Mouse (Mus musculus) urinary bladder, postnatal 10 days (tissue): ENCODE measurements around the gene Donson.
"Not testable (repeated sequence)": the region's sequence is repeated elsewhere in the genome, so short reads cannot be mapped to it uniquely, and the experiment has no call there.

ENCODE experiments used
- DNase-seq: peaks from one replicate; pipeline ENCODE4 v3.0.0; 2022; ENCODE audit warnings: low spot score

Donson gene

DNA sequence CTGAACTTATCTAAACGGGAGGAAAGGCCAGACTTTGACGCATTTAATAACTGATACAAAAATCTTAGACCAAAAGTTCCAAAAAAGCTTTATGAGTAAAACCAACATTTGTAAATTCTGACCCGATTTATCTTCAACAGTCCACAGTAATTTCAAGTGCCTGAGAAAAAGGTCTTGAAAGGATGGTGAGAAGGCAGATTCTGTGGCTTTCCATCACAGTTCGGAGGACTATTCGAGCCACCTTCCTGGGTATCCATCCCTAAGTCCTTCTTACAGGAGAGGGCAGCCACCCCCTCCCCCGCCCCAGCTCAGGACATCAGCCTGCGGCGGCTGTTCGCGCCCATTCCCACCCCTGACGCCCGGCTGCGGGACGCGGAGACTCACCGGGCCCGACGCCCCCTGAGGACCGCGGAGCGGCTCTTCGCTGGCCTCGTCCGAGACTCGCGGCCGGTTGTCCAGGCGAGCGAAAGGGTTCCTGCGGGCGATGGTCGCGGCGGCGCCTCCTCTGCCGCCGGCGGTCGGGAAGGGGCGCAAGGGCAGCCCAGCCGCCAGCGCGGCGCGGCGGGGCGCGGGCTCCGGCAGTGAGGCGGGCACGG lies 449 bp downstream of the Donson start:
- DNase-seq = no peak

DNA sequence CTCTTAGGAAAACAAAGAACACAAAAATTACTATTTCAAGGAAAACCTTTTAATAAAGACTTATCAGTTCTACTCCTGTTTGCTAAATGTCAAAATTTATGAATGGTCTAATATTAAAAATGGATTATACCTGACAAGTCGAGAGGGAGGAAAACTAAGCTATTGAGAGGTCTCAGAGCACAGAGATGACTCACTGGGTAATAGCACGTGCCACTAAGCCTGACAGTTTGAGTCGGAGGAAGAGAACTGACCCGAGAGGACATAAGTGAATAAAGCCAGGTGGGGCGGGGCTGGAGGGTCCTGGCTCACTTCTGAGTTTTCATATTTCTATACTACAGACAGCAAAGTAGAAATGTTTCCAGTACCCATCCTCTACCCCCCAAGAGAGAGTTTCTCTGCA lies 2.2 kb downstream of the Donson start:
- DNase-seq = no peak

DNA sequence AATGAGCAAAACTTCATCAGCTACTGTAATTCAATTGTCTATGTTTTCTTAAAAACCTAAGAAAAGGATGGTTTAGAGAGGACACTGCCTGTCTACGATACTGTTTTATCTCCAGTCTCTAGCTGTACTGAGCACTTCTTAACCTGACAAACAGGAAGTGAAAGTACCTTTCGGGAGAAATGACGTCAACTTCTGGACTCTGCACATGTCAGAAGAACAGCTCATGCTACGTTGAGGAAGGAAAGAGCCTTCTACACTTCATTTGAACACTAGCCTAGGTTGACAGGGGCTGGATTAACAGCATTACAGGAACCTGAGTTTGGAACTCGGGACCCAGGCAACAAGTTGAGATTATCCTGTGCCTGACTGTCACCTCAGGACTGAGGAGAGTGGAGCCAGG lies 3.0 kb downstream of the Donson start:
- no peak for DNase-seq

DNA sequence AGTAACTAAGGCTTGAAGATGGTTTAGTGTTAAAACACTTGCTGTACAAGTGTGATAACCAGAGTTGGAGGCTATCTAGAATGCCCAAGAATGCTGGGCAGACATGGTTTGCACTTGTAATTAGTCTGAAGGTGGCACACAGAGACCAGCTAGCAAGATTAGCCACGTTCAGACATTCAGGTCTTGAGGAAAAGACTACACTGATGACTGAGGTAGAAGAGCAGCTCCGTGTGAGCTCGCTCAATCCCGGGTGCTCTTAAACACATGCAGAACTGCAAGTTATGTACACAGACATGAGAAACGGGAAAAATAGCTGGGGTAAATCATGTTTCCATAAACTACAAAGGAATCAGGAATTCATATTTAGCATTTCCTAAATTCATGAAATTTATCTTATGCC lies 7.9 kb downstream of the Donson start:
- no peak for DNase-seq

DNA sequence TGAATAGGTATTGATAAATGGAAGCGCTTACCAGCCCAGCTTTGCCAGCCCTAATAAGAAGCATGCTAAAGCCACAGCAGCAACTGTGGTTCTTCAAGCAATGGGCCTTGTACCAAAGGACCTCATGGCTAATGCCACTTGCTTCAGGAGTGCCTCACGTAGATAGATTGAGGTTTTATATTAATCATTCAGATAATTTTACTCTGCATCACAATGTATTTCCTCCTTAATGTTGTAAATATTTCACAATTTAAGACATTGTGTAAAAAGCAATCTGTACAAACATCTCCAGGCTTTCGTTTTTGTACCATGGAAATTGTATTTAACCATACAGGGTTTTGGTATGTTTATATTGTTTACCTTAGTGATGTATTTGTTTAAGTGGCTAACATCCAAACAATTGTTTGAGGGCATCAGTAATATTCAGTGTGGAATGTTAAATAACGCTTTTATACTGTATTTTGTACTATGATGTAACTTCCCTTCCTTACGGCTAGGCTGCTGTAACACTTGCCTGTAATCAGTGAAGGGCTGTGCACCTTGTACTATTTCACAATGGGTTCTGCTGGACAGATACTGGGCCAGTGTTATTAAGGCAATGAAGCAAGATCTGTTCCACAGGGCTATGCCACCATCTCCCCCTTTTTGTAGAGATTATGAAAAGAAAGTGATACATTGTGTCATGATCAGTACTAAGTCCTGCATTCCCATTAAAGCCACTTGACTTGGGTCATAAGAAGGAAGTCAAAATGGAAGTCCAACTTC lies 10.2 kb downstream of the Donson start:
- DNase-seq = no peak

DNA sequence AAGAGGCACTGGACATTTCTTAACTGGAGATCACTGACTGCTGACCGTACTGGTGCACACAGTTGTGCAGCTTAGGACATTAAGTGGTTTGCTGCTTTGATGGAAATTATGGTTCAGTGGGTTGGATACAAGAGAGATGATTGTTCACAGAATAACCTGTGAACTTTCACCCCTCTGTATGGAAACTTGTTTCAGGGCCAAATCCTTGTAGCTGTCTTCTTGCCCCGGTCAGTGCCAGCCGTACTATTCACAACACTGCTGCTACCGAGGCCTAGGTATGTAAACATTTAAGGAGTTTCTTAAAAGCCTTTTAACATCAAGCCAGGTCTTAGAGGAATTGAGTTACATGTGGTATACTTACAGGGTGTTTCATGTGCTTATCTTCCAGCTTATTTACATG lies 14.1 kb downstream of the Donson start:
- DNase-seq = no peak

DNA sequence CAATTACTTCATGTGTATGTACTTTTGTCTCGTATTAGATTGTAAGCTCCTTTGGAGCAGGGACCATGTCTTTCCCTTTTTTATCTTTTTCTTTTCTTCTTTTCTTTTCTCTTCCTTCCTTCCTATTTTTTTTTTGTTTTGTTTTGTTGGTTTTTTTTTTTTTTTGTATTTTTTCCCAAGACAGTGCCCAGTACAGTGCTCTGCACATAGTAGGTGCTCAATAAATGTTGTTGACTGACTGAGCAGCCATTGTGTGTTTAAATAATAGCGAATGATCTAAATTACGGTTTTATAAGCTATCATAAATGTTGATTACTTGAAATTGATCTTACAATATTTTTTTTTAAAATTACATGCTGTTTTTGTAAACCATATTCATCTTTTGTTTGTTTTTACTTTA lies 24.8 kb downstream of the Donson start:
- DNase-seq = no peak

DNA sequence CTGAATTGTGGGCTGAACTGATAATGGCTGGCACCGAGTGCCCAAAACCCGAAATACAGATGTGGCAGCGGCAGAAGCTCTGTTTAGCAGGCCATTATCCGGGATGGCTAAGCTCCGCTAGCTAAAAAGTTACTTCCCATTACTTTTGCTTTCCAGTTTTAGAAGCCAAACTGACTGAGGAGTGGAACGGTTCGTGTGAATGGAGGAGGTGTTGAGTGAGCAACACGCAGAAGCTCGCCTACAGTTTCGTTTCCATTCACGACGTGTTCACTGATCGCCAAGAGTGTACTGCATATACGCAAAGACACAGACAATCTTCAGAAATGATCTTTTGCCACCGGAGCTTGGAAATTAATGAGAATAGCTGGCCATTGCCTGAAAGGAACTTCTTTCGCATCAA lies 26.2 kb downstream of the Donson start:
- no peak for DNase-seq

DNA sequence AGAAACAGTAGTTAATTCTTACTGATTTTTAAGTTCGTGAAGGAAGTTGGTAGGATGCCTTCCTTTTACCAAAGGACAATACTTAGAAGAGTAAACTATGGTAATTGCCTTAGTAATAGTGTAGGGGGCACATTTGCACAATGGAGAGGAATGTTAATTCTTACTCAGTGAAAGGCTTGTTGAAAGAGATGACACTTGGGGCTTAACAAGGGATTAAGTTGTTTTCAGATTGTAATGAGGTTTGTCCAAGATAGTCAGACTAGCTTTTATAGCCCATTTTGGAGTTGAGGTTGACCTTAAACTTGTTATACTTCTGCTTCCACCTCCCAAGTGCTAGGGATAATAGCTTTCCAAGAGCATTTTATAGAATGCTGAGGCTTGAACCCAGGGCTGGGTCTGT lies 27.2 kb downstream of the Donson start:
- no peak for DNase-seq

DNA sequence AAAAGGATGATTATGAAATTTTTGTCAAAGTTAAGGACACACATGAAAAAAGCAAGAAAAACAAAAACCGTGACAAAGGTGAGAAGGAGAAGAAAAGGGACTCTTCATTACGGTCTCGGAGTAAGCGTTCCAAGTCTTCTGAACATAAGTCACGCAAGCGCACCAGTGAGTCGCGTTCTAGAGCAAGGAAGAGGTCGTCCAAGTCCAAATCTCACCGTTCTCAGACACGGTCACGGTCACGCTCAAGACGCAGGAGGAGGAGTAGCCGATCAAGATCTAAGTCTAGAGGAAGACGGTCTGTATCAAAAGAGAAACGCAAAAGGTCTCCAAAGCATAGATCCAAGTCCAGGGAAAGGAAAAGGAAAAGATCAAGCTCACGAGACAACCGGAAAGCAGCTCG lies 28.8 kb downstream of the Donson start:
- DNase-seq = no peak

DNA sequence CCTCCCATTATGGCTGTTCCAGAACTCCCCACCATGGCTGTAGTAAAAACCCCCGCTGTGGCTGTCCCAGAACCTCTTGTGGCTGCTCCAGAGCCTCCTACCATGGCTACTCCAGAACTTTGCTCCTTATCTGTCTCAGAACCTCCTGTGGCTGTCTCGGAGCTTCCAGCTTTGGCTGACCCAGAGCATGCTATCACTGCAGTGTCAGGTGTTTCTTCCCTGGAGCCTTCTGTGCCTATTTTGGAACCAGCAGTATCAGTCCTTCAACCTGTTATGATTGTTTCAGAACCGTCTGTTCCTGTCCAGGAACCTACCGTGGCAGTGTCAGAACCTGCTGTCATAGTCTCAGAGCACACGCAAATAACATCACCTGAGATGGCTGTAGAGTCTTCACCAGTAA lies 30.1 kb downstream of the Donson start:
- DNase-seq = no peak

DNA sequence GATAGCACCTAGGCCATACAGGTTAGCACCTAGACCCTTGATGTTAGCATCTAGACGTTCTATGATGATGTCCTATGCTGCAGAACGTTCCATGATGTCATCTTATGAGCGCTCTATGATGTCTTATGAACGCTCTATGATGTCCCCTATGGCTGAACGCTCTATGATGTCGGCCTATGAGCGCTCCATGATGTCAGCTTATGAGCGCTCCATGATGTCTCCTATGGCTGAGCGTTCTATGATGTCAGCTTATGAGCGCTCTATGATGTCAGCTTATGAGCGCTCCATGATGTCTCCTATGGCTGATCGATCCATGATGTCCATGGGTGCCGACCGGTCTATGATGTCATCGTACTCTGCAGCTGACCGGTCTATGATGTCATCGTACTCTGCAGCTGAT lies 31.3 kb downstream of the Donson start:
- DNase-seq = no peak

DNA sequence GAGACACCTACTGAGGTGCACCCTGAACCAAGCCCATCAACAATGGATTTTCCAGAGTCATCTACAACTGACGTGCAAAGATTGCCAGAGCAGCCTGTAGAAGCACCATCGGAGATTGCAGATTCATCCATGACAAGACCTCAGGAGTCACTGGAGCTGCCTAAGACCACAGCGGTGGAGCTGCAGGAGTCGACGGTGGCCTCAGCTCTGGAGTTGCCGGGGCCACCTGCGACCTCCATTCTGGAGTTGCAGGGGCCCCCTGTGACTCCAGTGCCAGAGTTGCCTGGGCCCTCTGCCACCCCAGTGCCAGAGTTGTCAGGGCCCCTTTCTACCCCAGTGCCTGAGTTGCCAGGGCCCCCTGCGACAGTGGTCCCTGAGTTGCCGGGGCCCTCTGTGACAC lies 33.3 kb downstream of the Donson start:
- no peak for DNase-seq

DNA sequence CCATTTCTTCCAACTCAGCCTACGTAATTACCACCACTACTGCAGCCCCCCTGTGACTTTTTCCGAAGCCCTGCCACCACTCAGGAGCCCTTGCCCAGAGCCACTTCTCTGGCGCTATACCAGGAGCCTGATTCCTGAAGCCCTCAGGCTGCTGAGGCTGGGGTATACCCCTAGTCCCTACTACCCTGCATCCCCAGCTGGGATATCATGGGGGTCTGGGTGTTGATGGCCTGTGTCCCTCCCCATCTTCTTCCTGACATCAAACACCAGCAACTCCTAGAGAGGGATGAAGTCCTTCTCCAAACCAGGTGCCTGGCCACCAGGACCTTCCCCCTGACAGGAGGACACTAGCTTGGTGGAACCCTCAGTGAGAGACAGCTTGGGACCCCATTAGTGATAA lies 36.4 kb downstream of the Donson start:
- no peak for DNase-seq

DNA sequence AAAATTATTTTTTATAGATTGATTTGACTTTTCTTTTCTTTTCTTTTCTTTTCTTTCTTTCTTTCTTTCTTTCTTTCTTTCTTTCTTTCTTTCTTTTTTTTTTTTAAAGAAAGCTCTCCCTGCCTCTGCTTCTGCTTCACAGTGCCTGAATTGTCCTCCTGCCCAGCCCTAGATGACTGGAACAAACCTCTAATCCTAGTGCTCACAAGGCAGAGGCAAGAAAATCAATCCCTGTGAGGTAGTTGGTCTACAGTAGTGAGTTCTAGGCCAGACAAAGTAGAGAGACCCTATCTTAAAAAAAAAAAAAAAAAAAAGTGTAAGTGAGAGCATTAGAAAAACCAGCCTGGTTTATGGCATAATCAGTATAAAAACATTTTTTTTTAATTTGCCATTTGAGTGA lies 38.8 kb downstream of the Donson start:
- no peak for DNase-seq

DNA sequence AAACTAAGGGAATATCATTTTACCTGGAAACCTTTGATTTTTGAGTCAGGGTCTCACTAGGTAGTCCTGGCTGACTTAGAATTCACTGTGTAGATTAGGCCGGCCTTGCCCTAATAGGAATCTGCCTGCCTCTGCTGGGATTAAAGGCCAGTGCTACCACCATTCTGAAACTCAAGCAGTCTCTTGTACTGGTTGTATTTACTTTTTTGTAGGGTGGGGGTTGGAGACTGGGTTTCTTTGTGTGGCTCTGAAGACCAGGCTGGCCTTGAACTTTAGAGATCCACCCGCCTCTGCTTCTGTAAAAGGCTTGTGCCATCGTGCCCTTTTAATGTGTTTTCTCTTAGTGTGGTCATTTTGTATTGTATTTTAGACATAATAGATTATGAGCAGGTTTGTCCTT lies 39.3 kb downstream of the Donson start:
- DNase-seq = no peak

DNA sequence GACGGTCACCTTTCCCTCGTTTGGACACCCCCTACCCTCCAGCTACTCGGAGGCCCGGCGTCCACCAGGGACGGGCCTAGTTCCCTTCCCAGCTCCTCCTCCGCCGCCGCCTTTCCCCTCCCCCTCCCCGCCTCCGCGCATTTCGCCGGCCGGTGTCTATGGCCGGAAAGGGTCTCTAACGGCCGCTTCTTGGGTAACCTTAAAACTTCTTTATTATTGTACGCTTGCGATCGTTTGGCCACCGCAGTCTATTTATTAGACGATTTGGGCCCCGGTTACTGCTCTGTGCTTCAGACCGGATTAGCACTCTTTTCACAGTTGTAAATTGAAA lies 40.4 kb downstream of the Donson start:
- DNase-seq = peak; percentile 42

DNA sequence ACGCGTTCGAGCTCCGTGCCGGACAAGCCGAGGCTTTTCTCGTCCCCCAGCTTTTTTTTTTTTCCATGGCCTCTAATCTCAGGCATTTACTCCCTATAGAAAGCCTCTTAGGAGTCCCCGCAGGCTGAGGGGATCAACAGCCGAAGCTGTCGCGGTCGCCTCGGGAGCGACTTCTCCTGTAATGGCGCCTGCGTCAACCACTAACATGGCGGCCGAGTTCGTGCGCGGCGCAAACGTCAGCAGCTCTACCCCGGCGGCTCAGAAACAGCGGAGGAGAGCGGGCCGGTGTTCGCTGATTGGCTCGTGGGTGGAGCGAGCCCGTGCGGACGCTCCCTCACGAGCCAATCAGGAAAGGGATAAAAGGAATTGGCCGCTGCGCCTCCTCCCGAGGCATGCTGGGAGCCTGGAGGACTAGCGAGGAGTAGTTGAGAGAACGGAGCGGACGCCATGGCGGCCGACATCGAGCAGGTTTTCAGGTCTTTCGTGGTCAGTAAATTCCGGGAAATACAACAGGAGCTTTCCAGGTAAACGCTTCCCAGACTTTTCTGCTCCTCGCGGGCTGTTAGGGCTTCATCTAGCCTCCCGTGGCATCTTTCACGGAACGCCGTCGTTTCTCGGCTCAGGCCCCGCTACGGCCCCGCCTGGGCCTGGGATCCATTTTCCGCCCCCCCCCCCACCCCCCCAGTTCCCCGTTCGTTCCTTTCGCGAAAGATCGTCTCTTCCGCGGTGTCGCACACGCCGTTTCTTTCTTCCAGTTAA lies 40.9 kb downstream of the Donson start, which contains the start of gene Son:
Gene Son, plus strand, starts transcription at position 46 of the 759 bp plus-strand sequence.
- DNase-seq = peak; percentile 82

DNA sequence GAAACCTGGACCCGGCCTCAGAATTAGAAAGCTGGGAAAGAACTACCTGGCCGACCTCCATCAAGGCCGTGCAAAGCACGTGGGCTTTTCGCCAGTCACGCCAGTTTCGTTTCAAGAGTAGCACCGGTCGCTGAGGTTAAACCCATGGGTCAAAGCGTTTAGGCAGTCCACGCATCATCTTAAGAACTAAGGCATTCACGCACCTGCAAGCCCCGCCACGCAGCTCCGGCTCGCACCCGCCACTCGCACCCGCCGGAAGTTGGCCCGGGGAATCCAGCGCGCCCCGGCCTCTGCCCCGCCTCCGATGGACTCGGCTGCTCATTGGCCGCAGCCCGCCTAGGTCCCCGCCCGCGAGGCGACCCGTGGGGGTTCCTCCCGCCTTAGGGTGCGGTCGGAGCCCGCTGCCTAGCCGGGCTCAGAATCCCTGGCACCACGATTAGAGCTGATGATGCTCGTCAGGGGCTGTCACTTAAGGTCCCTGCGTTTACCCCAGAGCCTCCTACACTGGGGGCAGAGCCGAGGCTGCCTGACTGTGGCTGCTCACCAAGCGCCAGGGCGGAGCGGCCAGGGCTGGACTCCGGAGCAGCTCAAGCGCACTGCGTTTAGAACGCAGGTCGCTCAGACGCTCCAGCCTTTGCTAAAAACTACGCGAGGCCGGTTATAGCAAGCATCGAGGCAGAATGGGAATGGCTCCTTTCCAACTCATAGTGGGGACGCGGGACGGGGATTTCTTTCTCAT lies 41.7 kb downstream of the Donson start, which contains the start of gene Gart:
Gene Gart, minus strand, starts transcription at position 272 of the 739 bp plus-strand sequence.
- peak; percentile 74 for DNase-seq

DNA sequence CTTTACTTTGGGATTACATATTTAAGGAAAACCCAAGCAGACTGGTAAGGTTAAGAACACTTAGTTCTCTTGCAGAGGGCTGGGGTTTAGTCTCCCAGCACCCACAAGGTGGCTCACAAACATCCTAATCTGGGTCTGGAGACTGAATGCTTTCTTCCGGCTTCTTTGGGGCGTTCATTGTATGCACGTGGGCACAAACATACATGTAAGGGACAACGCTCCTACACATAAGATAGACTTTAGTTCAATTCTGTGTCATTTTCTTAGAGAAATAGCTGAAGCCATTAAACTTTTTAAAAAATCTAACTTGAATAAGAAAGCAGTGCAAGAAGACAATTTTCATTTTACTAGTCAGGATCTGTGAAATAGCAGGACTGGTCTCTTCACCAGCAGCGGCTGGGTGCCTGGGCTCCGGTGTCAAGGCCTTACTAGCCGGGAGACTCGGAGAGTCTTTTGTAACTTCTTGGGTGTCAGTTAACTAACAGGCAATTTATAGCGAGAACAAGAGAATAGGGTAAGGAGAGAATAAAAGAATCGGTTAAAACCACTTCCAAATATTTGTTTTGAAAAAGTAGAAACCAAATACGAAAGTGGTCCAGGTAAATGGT lies 42.5 kb downstream of the Donson start:
- no peak for DNase-seq

DNA sequence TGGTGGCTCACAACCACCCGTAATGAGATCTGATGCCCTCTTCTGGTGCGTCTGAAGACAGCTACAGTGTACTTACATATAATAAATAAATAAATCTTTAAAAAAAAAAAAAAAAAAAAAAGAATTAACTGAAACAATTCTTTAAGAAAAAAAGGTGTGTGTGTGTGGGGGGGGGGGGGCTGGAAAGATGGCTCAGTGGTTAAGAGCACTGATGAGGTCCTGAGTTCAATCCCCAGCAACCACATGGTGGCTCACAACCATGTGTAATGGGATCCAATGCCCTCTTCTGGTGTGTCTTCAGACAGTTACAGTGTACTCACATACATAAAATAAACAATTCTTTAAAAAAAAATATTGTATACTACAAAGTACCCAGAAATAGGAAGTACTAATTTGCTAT lies 43.1 kb downstream of the Donson start:
- not testable (repeated sequence) for DNase-seq

DNA sequence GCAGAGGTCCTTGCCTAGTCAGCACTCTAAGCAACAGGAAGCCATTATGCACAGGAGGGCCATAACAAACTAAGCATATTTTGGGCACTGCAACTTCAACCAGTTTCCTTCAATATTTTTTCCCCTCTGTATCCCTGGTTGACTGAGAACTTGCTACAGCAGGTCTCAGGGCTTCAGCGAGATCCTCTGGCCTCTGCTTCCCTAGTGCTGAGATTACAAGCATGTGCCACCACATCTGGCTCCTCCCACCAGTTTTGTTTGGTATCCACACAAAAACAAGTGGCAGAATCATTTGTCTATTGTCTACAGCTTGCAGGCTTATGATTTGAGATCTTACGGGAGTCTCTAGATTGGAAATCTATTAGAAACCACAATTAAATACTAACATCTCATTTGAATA lies 43.7 kb downstream of the Donson start:
- DNase-seq = no peak
